Mouse (Mus musculus) hindbrain, embryonic 12.5 days (tissue): Measurements from ENCODE around the gene Atp2c2. TPM values are rescaled to one million over a fixed set of nuclear protein-coding genes. Genes with fewer than 3 reads are reported as not detected.
A peak's percentile ranks its signal among the peaks of the same experiment; 100 is the strongest.

Experiments used
- ATAC-seq: fragments of 200-750 bp; cut with Nextera tagmentation; 2 replicates; pipeline ENCODE4 v1.8.0; 2017; ENCODE audit warnings: moderate TSS enrichment; ENCODE audit not compliant: low FRiP score
- H3K27ac ChIP-seq: fragments of 300-500 bp; sonication (generic); 2 replicates; pipeline ENCODE4 v1.5.1; 2016; ENCODE audit warnings: mild to moderate bottlenecking
- H3K27me3 ChIP-seq: fragments of 300-500 bp; sonication (generic); 2 replicates; pipeline ENCODE4 v1.6.1; 2016; ENCODE audit warnings: mild to moderate bottlenecking
- H3K36me3 ChIP-seq: fragments of 300-500 bp; sonication (generic); 2 replicates; pipeline ENCODE4 v1.6.1; 2016; ENCODE audit warnings: mild to moderate bottlenecking
- H3K4me1 ChIP-seq: fragments of 300-500 bp; sonication (generic); 2 replicates; pipeline ENCODE4 v1.6.1; 2016
- H3K4me2 ChIP-seq: fragments of 300-500 bp; sonication (generic); replicated peaks from 2 replicates; pipeline ENCODE4 v1.6.1; 2016; ENCODE audit warnings: mild to moderate bottlenecking
- H3K4me3 ChIP-seq: fragments of 300-500 bp; sonication (generic); 2 replicates; pipeline ENCODE4 v1.5.1; 2016; ENCODE audit warnings: mild to moderate bottlenecking
- H3K9ac ChIP-seq: fragments of 300-500 bp; sonication (generic); 2 replicates; pipeline ENCODE4 v1.6.1; 2016; ENCODE audit warnings: mild to moderate bottlenecking, moderate library complexity
- H3K9me3 ChIP-seq: fragments of 300-500 bp; sonication (generic); replicated peaks from 2 replicates; pipeline ENCODE4 v1.6.1; 2016; ENCODE audit warnings: mild to moderate bottlenecking
- WGBS: fragments of 180-500 bp; shearing (Covaris S2); methylation state at CpG from one replicate; pipeline ENCODE4 v1.1.7; 2016; 5-methylcytosine and 5-hydroxymethylcytosine counted together
- polyA plus RNA-seq: library from polyadenylated mRNA; unstranded; fragments of >200 nt; fragmentation: Nextera tagmentation; extraction: Ambion mirVana; gene quantifications from 2 replicates; pipeline ENCODE4 v1.2.1, GENCODE M21; 2016

The Atp2c2 gene
- polyA plus RNA-seq, 1 experiment from 2014 or later: 0.88 TPM

DNA sequence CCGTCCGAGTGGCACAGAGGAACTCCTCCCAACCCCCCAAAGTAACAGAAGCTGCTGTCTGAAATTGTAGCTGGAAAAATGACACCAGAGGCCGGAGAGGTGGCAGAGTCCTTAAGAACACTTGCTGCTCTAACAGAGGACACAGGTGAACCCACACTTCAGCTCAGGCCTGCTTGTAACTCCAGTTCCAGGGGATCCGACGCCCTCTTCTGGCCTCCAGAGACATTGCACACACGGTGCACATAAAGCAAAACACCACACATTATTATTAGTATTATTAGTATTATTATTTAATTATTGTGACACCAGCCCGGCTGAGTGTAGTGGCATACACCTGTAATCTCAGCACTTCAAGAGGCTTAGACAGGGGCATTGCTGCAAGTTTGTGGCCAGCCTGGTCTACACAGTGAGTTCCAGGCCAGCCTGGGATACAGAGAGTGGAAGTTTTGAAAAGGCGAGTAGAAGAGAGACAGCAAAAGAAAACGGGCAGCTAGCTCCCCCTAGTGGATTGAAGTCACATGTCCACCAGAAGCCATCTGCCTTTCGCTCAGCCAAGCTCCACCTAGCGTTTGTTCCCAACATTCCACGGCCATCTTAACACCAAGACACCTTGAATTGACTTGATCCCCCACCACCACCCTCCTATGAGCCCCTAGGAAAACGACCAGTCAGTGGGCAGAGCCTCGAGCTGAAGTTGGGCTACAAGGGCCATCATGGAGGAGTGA lies 79.4 kb downstream of the Atp2c2 start:
- H3K27ac ChIP-seq: 0 out of 2 replicates have a peak overlapping the region, but pooled peaks have one; percentile 83
- no peaks in the 10 kb centered on the region for H3K36me3 ChIP-seq
- H3K4me1 ChIP-seq: peaks cover 20% of the 10 kb centered on the region
- 0 out of 2 replicates have a peak overlapping the region, but pooled peaks have one; percentile 51 for H3K9ac ChIP-seq
- no peaks in the 10 kb centered on the region for H3K9me3 ChIP-seq
- 25% methylated on average over 14 of the region's 14 CpGs for WGBS
- H3K4me3 ChIP-seq: no peak overlapping the region
- H3K4me2 ChIP-seq: peak overlapping the region; percentile 87
- ATAC-seq: no peak
- no peaks in the 10 kb centered on the region for H3K27me3 ChIP-seq

DNA sequence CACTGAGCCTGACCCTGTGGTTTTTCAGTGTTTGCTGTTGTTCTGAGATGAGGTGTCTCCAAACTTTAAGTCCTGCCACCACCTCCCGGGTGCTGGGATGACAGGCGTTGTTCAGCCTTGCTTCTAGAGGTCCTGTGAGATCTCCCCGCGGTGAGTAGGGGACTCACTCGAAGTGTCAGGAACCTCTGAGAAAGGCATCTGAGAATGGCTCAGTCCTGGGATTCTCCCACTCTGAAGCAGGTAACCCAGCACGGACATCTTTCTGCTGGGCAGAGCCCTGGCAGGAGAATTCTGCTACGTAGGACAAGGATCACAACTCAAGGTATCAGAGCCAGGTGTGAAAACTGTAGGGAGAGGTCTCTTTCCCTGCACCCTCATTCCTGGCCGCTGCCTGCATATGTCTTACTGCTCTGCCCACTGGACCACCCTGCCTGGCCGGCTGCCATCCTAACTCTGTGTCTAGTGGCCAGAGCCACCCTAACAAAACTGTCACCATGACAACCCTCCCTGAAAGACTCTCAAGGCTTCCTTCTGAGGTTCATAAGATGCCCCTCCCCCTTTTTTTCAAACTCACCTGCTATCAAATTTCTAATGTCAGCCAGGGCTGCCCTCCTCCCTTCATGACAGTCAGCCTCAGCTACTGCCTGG lies 80.7 kb downstream of the Atp2c2 start:
- WGBS: 80% methylated on average over 9 of the region's 9 CpGs
- no peaks in the 10 kb centered on the region for H3K36me3 ChIP-seq
- no peak overlapping the region for H3K27ac ChIP-seq
- H3K4me3 ChIP-seq: no peak overlapping the region
- no peaks in the 10 kb centered on the region for H3K27me3 ChIP-seq
- H3K9ac ChIP-seq: no peak overlapping the region
- ATAC-seq: no peak
- H3K4me1 ChIP-seq: peaks cover 24% of the 10 kb centered on the region
- H3K9me3 ChIP-seq: no peaks in the 10 kb centered on the region
- H3K4me2 ChIP-seq: no peak overlapping the region

GRCm38 (mm10) chr8:119781086-119781840 lies 81.5 kb downstream of the Atp2c2 start:
- peaks cover 31% of the 10 kb centered on the region for H3K4me1 ChIP-seq
- H3K27me3 ChIP-seq: no peaks in the 10 kb centered on the region
- H3K27ac ChIP-seq: no peak overlapping the region
- H3K9me3 ChIP-seq: no peaks in the 10 kb centered on the region
- no peak overlapping the region for H3K4me3 ChIP-seq
- no peaks in the 10 kb centered on the region for H3K36me3 ChIP-seq
- H3K4me2 ChIP-seq: no peak overlapping the region
- no peak for ATAC-seq
- WGBS: 68% methylated on average over 4 of the region's 4 CpGs
- no peak overlapping the region for H3K9ac ChIP-seq

- Histone ChIP-seq H3K9me3 (no peaks in the 10 kb centered on the region), H3K4me3 (no peak overlapping the region), H3K36me3 (no peaks in the 10 kb centered on the region), H3K4me2 (no peak overlapping the region), H3K4me1 (peaks cover 25% of the 10 kb centered on the region), H3K27me3 (no peaks in the 10 kb centered on the region), H3K9ac (no peak overlapping the region), H3K27ac (no peak overlapping the region)
- 4% methylated on average over 5 of the region's 5 CpGs for WGBS
- ATAC-seq: no peak
Measured at GRCm38 (mm10) chr8:119782715-119783114, 82.9 kb downstream of the Atp2c2 start.

- no peaks in the 10 kb centered on the region for H3K36me3 ChIP-seq
- no peak overlapping the region for H3K4me3 ChIP-seq
- ATAC-seq: no peak
- WGBS: 82% methylated on average over 6 of the region's 6 CpGs
- no peak overlapping the region for H3K4me2 ChIP-seq
- H3K9ac ChIP-seq: peak overlapping the region; percentile 23; the same call in 1 of the 2 replicates
- H3K4me1 ChIP-seq: peaks cover 23% of the 10 kb centered on the region
- no peaks in the 10 kb centered on the region for H3K27me3 ChIP-seq
- H3K27ac ChIP-seq: no peak overlapping the region
- no peaks in the 10 kb centered on the region for H3K9me3 ChIP-seq
Measured at GRCm38 (mm10) chr8:119783579-119783978, 83.8 kb downstream of the Atp2c2 start.

DNA sequence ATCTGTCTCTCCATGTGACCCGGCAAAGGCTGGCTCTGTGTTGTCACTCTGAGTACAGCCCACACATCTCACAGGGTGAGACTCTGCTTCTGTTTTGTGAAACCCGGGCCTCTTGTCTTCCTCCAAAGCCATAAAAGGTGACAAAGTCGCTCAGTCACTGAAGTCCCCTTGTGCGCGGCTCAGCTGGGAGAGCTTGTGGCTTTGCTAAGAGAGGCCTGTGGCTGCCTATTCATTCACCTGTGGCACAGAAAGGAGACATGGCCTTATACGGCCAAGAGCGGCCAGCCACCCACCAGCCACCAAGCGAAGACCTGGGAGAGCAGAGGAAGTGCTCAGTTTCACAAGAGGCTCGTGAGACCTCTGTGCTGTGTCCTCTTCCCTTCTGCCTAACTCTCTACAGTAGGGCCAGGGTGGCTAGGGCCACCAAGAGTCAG lies 84.3 kb downstream of the Atp2c2 start:
- peak overlapping the region; percentile 23; the same call in 1 of the 2 replicates for H3K9ac ChIP-seq
- no peak for ATAC-seq

DNA sequence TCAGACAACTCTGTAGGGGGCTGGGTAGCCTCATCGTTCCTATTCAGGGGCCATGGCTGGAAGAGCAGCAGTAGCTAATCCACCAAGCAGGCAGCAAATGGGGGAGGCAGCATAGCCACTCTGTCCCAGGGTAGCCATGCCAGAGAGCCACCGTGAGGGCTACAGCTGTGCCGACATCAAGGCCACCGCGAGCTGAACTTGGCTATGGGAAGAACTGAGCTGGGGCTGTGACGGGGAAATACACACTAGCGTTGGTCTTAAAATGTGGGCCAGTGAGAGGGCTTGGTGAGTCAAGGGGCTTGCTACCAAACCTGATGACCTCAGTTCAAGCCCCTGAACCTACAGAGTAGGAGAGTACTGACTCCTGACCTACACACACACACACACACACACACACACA lies 84.9 kb downstream of the Atp2c2 start:
- Histone ChIP-seq H3K4me2 (no peak overlapping the region), H3K9ac (no peak overlapping the region), H3K36me3 (no peaks in the 10 kb centered on the region), H3K27ac (no peak overlapping the region), H3K9me3 (no peaks in the 10 kb centered on the region), H3K4me3 (no peak overlapping the region), H3K27me3 (no peaks in the 10 kb centered on the region), H3K4me1 (peaks cover 26% of the 10 kb centered on the region)
- 66% methylated on average over 7 of the region's 7 CpGs for WGBS
- ATAC-seq: no peak

More for the DNA sequence above, 84.3 kb downstream of the Atp2c2 start:
- Histone ChIP-seq H3K4me2 (no peak overlapping the region), H3K4me1 (peaks cover 23% of the 10 kb centered on the region), H3K27ac (no peak overlapping the region), H3K27me3 (no peaks in the 10 kb centered on the region), H3K9me3 (no peaks in the 10 kb centered on the region), H3K36me3 (no peaks in the 10 kb centered on the region), H3K4me3 (no peak overlapping the region)
- WGBS: 49% methylated on average over 9 of the region's 9 CpGs

- Histone ChIP-seq H3K4me2 (peak overlapping the region; percentile 17), H3K27me3 (no peaks in the 10 kb centered on the region), H3K4me1 (peaks cover 32% of the 10 kb centered on the region), H3K4me3 (no peak overlapping the region), H3K9ac (no peak overlapping the region), H3K9me3 (no peaks in the 10 kb centered on the region), H3K36me3 (no peaks in the 10 kb centered on the region), H3K27ac (peak overlapping the region; percentile 73)
- 33% methylated on average over 18 of the region's 18 CpGs for WGBS
- peak; percentile 72 for ATAC-seq
Measured at GRCm38 (mm10) chr8:119785764-119786405, 86.1 kb downstream of the Atp2c2 start.

DNA sequence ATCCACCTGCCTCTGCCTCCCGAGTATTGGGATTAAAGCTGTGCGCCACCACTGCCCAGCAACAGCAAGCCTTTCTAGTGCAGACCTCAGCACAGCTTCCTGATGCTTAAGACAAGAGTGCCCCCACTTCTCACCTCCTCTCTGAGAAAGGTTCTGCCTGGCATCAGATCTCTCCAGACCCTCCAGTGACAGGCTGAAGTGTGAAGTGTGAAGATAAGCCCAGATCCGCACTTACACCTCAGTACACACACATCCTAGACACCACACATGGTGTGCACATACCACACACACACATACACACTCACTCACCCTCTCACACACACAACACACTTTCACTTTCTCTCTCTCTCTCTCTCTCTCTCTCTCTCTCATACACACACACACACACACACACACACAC lies 87.1 kb downstream of the Atp2c2 start:
- Histone ChIP-seq H3K27ac (no peak overlapping the region), H3K4me3 (no peak overlapping the region), H3K4me1 (peaks cover 41% of the 10 kb centered on the region), H3K9ac (no peak overlapping the region), H3K36me3 (no peaks in the 10 kb centered on the region), H3K9me3 (no peaks in the 10 kb centered on the region), H3K27me3 (no peaks in the 10 kb centered on the region), H3K4me2 (no peak overlapping the region)
- WGBS: 92% methylated on average over 3 of the region's 3 CpGs
- no peak for ATAC-seq

DNA sequence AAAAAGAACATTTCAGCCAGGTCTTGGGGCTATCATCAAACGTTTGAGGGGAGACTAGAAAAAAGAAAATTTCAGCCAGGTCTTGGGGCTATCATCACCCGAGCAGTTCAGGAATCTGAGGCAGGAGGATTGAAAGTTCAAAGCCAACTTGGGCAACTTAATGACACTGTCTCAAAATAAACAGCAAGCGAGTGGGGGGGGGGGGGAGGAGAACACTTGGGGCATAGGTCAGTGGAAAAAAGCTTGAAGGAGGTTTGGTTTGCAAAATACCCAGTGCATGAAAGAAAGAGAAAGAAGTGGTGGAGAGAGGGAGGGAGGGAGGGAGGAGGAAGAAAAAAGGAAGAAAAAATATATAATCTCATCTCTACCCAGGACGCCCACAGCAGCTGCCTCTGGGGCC lies 87.5 kb downstream of the Atp2c2 start:
- 45% methylated on average over 4 of the region's 4 CpGs for WGBS
- H3K4me2 ChIP-seq: no peak overlapping the region
- H3K27ac ChIP-seq: no peak overlapping the region
- H3K27me3 ChIP-seq: no peaks in the 10 kb centered on the region
- H3K9ac ChIP-seq: no peak overlapping the region
- H3K36me3 ChIP-seq: no peaks in the 10 kb centered on the region
- H3K4me3 ChIP-seq: no peak overlapping the region
- H3K4me1 ChIP-seq: peaks cover 46% of the 10 kb centered on the region
- no peaks in the 10 kb centered on the region for H3K9me3 ChIP-seq
- no peak for ATAC-seq

- Histone ChIP-seq H3K9me3 (no peaks in the 10 kb centered on the region), H3K4me3 (no peak overlapping the region), H3K4me1 (peaks cover 49% of the 10 kb centered on the region), H3K27ac (no peak overlapping the region), H3K4me2 (no peak overlapping the region), H3K36me3 (no peaks in the 10 kb centered on the region), H3K27me3 (no peaks in the 10 kb centered on the region), H3K9ac (no peak overlapping the region)
- 66% methylated on average over 9 of the region's 9 CpGs for WGBS
- ATAC-seq: no peak
Measured at GRCm38 (mm10) chr8:119788607-119789381, 89.0 kb downstream of the Atp2c2 start.
